Mouse (Mus musculus) liver, embryonic 12.5 days (tissue): ENCODE results near the gene Abcb11. TPM values are rescaled to one million over a fixed set of nuclear protein-coding genes. Genes with fewer than 3 reads are reported as not detected.
"Not testable (repeated sequence)": the region's sequence is repeated elsewhere in the genome, so short reads cannot be mapped to it uniquely, and the experiment has no call there.

Source experiments
- ATAC-seq: fragments of 200-750 bp; cut with Nextera tagmentation; 2 replicates; pipeline ENCODE4 v1.8.0; 2017; ENCODE audit warnings: moderate number of reproducible peaks, mild to moderate bottlenecking, moderate library complexity
- H3K27ac ChIP-seq: fragments of 300-500 bp; sonication (generic); 2 replicates; pipeline ENCODE4 v1.5.1; 2016; ENCODE audit warnings: mild to moderate bottlenecking
- H3K27me3 ChIP-seq: fragments of 300-500 bp; sonication (generic); replicated peaks from 2 replicates; pipeline ENCODE4 v1.6.1; 2016; ENCODE audit warnings: mild to moderate bottlenecking, moderate library complexity
- H3K36me3 ChIP-seq: fragments of 300-500 bp; sonication (generic); 2 replicates; pipeline ENCODE4 v1.6.1; 2016; ENCODE audit warnings: mild to moderate bottlenecking, moderate library complexity
- H3K4me1 ChIP-seq: fragments of 300-500 bp; sonication (generic); 2 replicates; pipeline ENCODE4 v1.6.1; 2016
- H3K4me2 ChIP-seq: fragments of 300-500 bp; sonication (generic); 2 replicates; pipeline ENCODE4 v1.6.1; 2016; ENCODE audit warnings: mild to moderate bottlenecking, moderate library complexity
- H3K4me3 ChIP-seq: fragments of 300-500 bp; sonication (generic); 2 replicates; pipeline ENCODE4 v1.5.1; 2016; ENCODE audit warnings: mild to moderate bottlenecking, moderate library complexity
- H3K9ac ChIP-seq: fragments of 300-500 bp; sonication (generic); 2 replicates; pipeline ENCODE4 v1.6.1; 2016; ENCODE audit warnings: mild to moderate bottlenecking, moderate library complexity
- H3K9me3 ChIP-seq: fragments of 300-500 bp; sonication (generic); replicated peaks from 2 replicates; pipeline ENCODE4 v1.6.1; 2016; ENCODE audit warnings: mild to moderate bottlenecking, moderate library complexity
- WGBS: fragments of 180-500 bp; shearing (Covaris S2); methylation state at CpG from one replicate; pipeline ENCODE4 v1.1.7; 2016; ENCODE audit not compliant: insufficient replicate concordance; 5-methylcytosine and 5-hydroxymethylcytosine counted together
- polyA plus RNA-seq: library from polyadenylated mRNA; unstranded; fragments of >200 nt; fragmentation: Nextera tagmentation; extraction: Ambion mirVana; gene quantifications from 2 replicates; pipeline ENCODE4 v1.2.1, GENCODE M21; 2016

Gene Abcb11
- polyA plus RNA-seq, 1 experiment from 2014 or later = 1.4 TPM

- no peak for ATAC-seq
- Histone ChIP-seq H3K4me3 (no peak overlapping the region), H3K9me3 (no peaks in the 10 kb centered on the region), H3K27me3 (no peaks in the 10 kb centered on the region), H3K4me2 (no peak overlapping the region), H3K9ac (no peak overlapping the region), H3K36me3 (no peaks in the 10 kb centered on the region), H3K27ac (no peak overlapping the region), H3K4me1 (no peaks in the 10 kb centered on the region)
- 72% methylated on average over 5 of the region's 5 CpGs for WGBS
Measured at GRCm38 (mm10) chr2:69328509-69329163, 13.8 kb downstream of the Abcb11 start.

- no peak for ATAC-seq
- WGBS = 59% methylated on average over 5 of the region's 5 CpGs
- H3K4me2 ChIP-seq = no peak overlapping the region
Measured at GRCm38 (mm10) chr2:69324881-69325660, 17.3 kb downstream of the Abcb11 start.

GRCm38 (mm10) chr2:69323018-69323417, 19.4 kb downstream of the Abcb11 start:
- Histone ChIP-seq H3K9ac (no peak overlapping the region), H3K27me3 (no peaks in the 10 kb centered on the region), H3K4me3 (no peak overlapping the region), H3K9me3 (no peaks in the 10 kb centered on the region), H3K4me1 (no peaks in the 10 kb centered on the region), H3K27ac (no peak overlapping the region), H3K36me3 (no peaks in the 10 kb centered on the region), H3K4me2 (no peak overlapping the region)
- ATAC-seq = no peak
- 61% methylated on average over 4 of the region's 4 CpGs for WGBS

More at GRCm38 (mm10) chr2:69324881-69325660, 17.3 kb downstream of the Abcb11 start:
- no peaks in the 10 kb centered on the region for H3K4me1 ChIP-seq
- H3K9ac ChIP-seq = no peak overlapping the region
- H3K9me3 ChIP-seq = no peaks in the 10 kb centered on the region
- H3K27me3 ChIP-seq = no peaks in the 10 kb centered on the region
- no peaks in the 10 kb centered on the region for H3K36me3 ChIP-seq
- no peak overlapping the region for H3K4me3 ChIP-seq
- no peak overlapping the region for H3K27ac ChIP-seq

GRCm38 (mm10) chr2:69321457-69321856, 21.0 kb downstream of the Abcb11 start:
- no peak overlapping the region for H3K4me2 ChIP-seq
- no peak for ATAC-seq
- 49% methylated on average over 5 of the region's 5 CpGs for WGBS
- no peaks in the 10 kb centered on the region for H3K4me1 ChIP-seq
- no peak overlapping the region for H3K4me3 ChIP-seq
- no peaks in the 10 kb centered on the region for H3K36me3 ChIP-seq
- no peak overlapping the region for H3K27ac ChIP-seq
- no peak overlapping the region for H3K9ac ChIP-seq
- no peaks in the 10 kb centered on the region for H3K27me3 ChIP-seq
- H3K9me3 ChIP-seq = no peaks in the 10 kb centered on the region

GRCm38 (mm10) chr2:69311337-69311736, 31.1 kb downstream of the Abcb11 start:
- Histone ChIP-seq H3K9ac (no peak overlapping the region), H3K27ac (no peak overlapping the region), H3K9me3 (no peaks in the 10 kb centered on the region), H3K36me3 (no peaks in the 10 kb centered on the region), H3K4me2 (no peak overlapping the region), H3K27me3 (no peaks in the 10 kb centered on the region), H3K4me3 (no peak overlapping the region), H3K4me1 (no peaks in the 10 kb centered on the region)
- WGBS = 67% methylated on average over 4 of the region's 4 CpGs
- ATAC-seq = no peak

- Histone ChIP-seq H3K36me3 (no peaks in the 10 kb centered on the region), H3K27ac (no peak overlapping the region), H3K9ac (no peak overlapping the region), H3K4me3 (no peak overlapping the region), H3K9me3 (no peaks in the 10 kb centered on the region), H3K4me2 (no peak overlapping the region), H3K4me1 (no peaks in the 10 kb centered on the region), H3K27me3 (no peaks in the 10 kb centered on the region)
- no peak for ATAC-seq
- 60% methylated on average over 6 of the region's 6 CpGs for WGBS
Measured at GRCm38 (mm10) chr2:69308136-69308535, 34.3 kb downstream of the Abcb11 start.

- not testable (repeated sequence) for H3K9me3 ChIP-seq, H3K4me1 ChIP-seq, H3K36me3 ChIP-seq, H3K27ac ChIP-seq, H3K4me3 ChIP-seq, H3K9ac ChIP-seq, H3K4me2 ChIP-seq, ATAC-seq, H3K27me3 ChIP-seq
- 71% methylated on average over 6 of the region's 6 CpGs for WGBS
Measured at GRCm38 (mm10) chr2:69300568-69300967, 41.8 kb downstream of the Abcb11 start.

- H3K36me3 ChIP-seq = no peaks in the 10 kb centered on the region
- ATAC-seq = no peak
- H3K27ac ChIP-seq = no peak overlapping the region
- no peak overlapping the region for H3K4me2 ChIP-seq
- no peak overlapping the region for H3K9ac ChIP-seq
- H3K4me1 ChIP-seq = no peaks in the 10 kb centered on the region
- H3K9me3 ChIP-seq = no peaks in the 10 kb centered on the region
- no peaks in the 10 kb centered on the region for H3K27me3 ChIP-seq
- H3K4me3 ChIP-seq = no peak overlapping the region
Measured at GRCm38 (mm10) chr2:69294508-69294907, 47.9 kb downstream of the Abcb11 start.

- Histone ChIP-seq H3K36me3 (no peaks in the 10 kb centered on the region), H3K4me1 (no peaks in the 10 kb centered on the region), H3K9ac (no peak overlapping the region), H3K27me3 (no peaks in the 10 kb centered on the region), H3K27ac (no peak overlapping the region), H3K4me3 (no peak overlapping the region), H3K4me2 (no peak overlapping the region), H3K9me3 (no peaks in the 10 kb centered on the region)
- no peak for ATAC-seq
- WGBS = 49% methylated on average over 5 of the region's 5 CpGs
Measured at GRCm38 (mm10) chr2:69288989-69289388, 53.4 kb downstream of the Abcb11 start.

GRCm38 (mm10) chr2:69275875-69276274, 66.5 kb downstream of the Abcb11 start:
- no peaks in the 10 kb centered on the region for H3K27me3 ChIP-seq
- no peak overlapping the region for H3K4me3 ChIP-seq
- no peak overlapping the region for H3K4me2 ChIP-seq
- 0% methylated on average over 1 of the region's 1 CpGs for WGBS
- H3K4me1 ChIP-seq = no peaks in the 10 kb centered on the region
- H3K36me3 ChIP-seq = no peaks in the 10 kb centered on the region
- no peak overlapping the region for H3K9ac ChIP-seq
- no peaks in the 10 kb centered on the region for H3K9me3 ChIP-seq
- H3K27ac ChIP-seq = no peak overlapping the region
- no peak for ATAC-seq

GRCm38 (mm10) chr2:69264069-69264618, 78.3 kb downstream of the Abcb11 start:
- no peak overlapping the region for H3K4me3 ChIP-seq
- no peaks in the 10 kb centered on the region for H3K36me3 ChIP-seq
- H3K9ac ChIP-seq = no peak overlapping the region
- ATAC-seq = no peak
- H3K27ac ChIP-seq = no peak overlapping the region
- H3K4me1 ChIP-seq = no peaks in the 10 kb centered on the region
- H3K4me2 ChIP-seq = no peak overlapping the region
- H3K27me3 ChIP-seq = no peaks in the 10 kb centered on the region
- H3K9me3 ChIP-seq = no peaks in the 10 kb centered on the region

- WGBS = 64% methylated on average over 16 of the region's 16 CpGs
Measured at GRCm38 (mm10) chr2:69248221-69248755, 94.1 kb downstream of the Abcb11 start.

More at GRCm38 (mm10) chr2:69248221-69248755, 94.1 kb downstream of the Abcb11 start:
- H3K9ac ChIP-seq = no peak overlapping the region
- no peak for ATAC-seq
- H3K27me3 ChIP-seq = no peaks in the 10 kb centered on the region
- no peaks in the 10 kb centered on the region for H3K9me3 ChIP-seq
- no peaks in the 10 kb centered on the region for H3K4me1 ChIP-seq
- no peak overlapping the region for H3K4me2 ChIP-seq
- H3K36me3 ChIP-seq = no peaks in the 10 kb centered on the region
- H3K4me3 ChIP-seq = no peak overlapping the region
- H3K27ac ChIP-seq = no peak overlapping the region
